Mouse (Mus musculus) liver, embryonic 11.5 days (tissue): Measurements from ENCODE around the gene Ccr10. TPM values are rescaled to one million over a fixed set of nuclear protein-coding genes. Genes with fewer than 3 reads are reported as not detected.

Source experiments
- ATAC-seq: fragments of 200-750 bp; cut with Nextera tagmentation; replicated peaks from 2 replicates; pipeline ENCODE4 v1.8.0; 2017; ENCODE audit warnings: moderate number of reproducible peaks, mild to moderate bottlenecking, moderate TSS enrichment, moderate library complexity; ENCODE audit not compliant: low FRiP score
- DNase-seq: peaks from one replicate; pipeline ENCODE4 v3.0.0-alpha.2; 2017; ENCODE audit warnings: low spot score
- H3K27ac ChIP-seq: fragments of 300-500 bp; sonication (generic); 2 replicates; pipeline ENCODE4 v1.5.1; 2014; ENCODE audit warnings: mild to moderate bottlenecking, low read depth, low read length, control low read depth
- H3K27me3 ChIP-seq: fragments of 300-500 bp; sonication (generic); replicated peaks from 2 replicates; pipeline ENCODE4 v1.6.1; 2014; ENCODE audit warnings: low read length, mixed read lengths; ENCODE audit not compliant: control insufficient read depth, insufficient read depth
- H3K36me3 ChIP-seq: fragments of 300-500 bp; sonication (generic); 2 replicates; pipeline ENCODE4 v1.6.1; 2014; ENCODE audit warnings: mild to moderate bottlenecking, low read length, moderate library complexity, mixed read lengths; ENCODE audit not compliant: control insufficient read depth, insufficient read depth
- H3K4me1 ChIP-seq: fragments of 300-500 bp; sonication (generic); replicated peaks from 2 replicates; pipeline ENCODE4 v1.6.1; 2014; ENCODE audit warnings: low read length, mixed read lengths; ENCODE audit not compliant: control insufficient read depth, insufficient read depth
- H3K4me2 ChIP-seq: fragments of 300-500 bp; sonication (generic); 2 replicates; pipeline ENCODE4 v1.6.1; 2014; ENCODE audit warnings: mild to moderate bottlenecking, control low read depth, moderate library complexity
- H3K4me3 ChIP-seq: fragments of 300-500 bp; sonication (generic); 2 replicates; pipeline ENCODE4 v1.5.1; 2014; ENCODE audit warnings: low read depth, low read length, control low read depth
- H3K9ac ChIP-seq: fragments of 300-500 bp; sonication (generic); 2 replicates; pipeline ENCODE4 v1.6.1; 2014; ENCODE audit warnings: low read depth, low read length, control low read depth
- H3K9me3 ChIP-seq: fragments of 300-500 bp; sonication (generic); 2 replicates; pipeline ENCODE4 v1.6.1; 2016; ENCODE audit warnings: low read length, inconsistent platforms, mixed read lengths; ENCODE audit not compliant: control insufficient read depth
- WGBS: fragments of 180-500 bp; shearing (Covaris S2); extraction: QIAGEN DNeasy Blood & Tissue Kit; methylation state at CpG from one replicate; pipeline ENCODE4 v1.1.7; 2014; 5-methylcytosine and 5-hydroxymethylcytosine counted together
- polyA plus RNA-seq: library from polyadenylated mRNA; unstranded; fragments of >200 nt; fragmentation: Nextera tagmentation; extraction: Ambion mirVana; gene quantifications from 2 replicates; pipeline ENCODE4 v1.2.1, GENCODE M21; 2014

The Ccr10 gene
- polyA plus RNA-seq, 1 experiment from 2014 or later: 0.10 TPM

DNA sequence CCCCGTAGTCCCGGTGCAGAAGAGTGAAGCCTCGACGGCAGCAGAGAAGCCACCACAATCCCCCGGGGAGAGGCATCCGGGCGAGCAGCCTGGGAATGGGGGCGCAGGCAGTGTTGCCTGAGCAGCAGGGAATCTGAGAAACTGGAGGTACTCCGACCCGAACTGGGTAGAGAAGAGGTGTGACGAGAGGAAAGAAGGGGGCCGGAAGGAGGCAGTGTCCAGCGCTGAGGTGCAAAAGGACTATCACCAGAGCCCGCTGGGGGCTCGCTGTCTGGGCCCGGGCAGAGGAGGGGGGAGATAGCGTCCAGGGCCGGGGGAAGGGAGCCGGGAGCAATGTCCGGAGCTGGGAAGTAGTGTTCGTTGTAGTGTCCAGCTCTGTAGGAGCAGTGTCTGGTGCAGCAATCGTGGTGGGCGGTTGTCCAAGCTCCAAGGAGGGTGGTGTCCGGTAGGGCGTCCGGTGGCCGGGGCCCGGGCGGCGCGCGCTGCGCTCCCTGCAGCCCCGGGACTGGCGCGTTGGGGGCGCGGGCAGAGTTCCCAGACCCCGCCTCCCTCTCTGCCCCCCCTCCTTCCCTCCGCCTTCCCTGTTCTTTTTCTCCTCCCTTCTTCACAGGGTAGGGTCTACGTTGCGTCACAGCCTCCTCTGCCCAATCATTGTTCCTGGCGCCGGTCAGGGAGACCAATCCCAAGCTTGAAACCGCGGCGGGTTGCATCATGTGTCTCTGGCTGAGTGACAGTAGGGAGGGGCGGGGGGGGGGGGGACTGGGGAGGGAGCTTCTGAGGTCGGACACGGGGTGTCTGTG, 4.2 kb downstream of the Ccr10 start, which contains the start of gene Plekhh3:
Plekhh3 (minus strand) TSS at position 541 of the 800 bp plus-strand sequence.
- peaks cover 7% of the 10 kb centered on the region for H3K36me3 ChIP-seq
- peak within 1 kb of the TSS; percentile 68 for H3K27ac ChIP-seq
- peak within 1 kb of the TSS; percentile 61 for H3K4me3 ChIP-seq
- peak; percentile 86 for DNase-seq
- under 1% methylated on average over 49 of the region's 50 CpGs for WGBS
- peak within 1 kb of the TSS; percentile 47 for H3K9ac ChIP-seq
- H3K4me2 ChIP-seq: peak within 1 kb of the TSS; percentile 88
- peaks cover 99% of the 10 kb centered on the region for H3K27me3 ChIP-seq
- no peaks in the 10 kb centered on the region for H3K9me3 ChIP-seq
- ATAC-seq: peak; percentile 89
- peaks cover 50% of the 10 kb centered on the region for H3K4me1 ChIP-seq

DNA sequence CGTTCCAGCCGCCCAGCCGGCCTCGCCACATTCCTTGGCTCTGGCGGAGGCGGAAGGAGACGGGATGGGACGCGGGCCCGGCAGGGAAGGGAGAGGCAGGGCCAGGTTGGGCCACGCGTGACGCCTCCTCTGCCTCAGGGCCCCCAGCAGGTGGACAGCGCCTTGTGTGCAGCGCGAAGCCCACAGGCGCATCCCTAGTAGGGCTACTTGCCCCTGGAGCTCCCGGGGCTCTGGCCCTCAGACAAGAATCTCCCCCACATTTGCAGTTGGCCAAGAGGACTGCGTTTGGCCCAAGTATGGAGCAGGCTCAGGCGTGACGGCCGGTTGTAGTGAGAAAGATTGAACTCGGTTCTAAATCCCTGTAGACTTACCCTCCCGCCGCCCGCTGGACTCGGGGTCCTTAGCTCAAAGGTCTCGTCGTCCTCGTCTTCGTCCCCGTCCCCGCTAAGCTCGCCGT, 4.9 kb downstream of the Ccr10 start, which contains the start of gene Cntnap1:
Cntnap1 (plus strand) TSS at position 170 of the 457 bp plus-strand sequence.
- Histone ChIP-seq H3K27me3 (peaks cover 99% of the 10 kb centered on the region), H3K4me2 (peak within 1 kb of the TSS; percentile 88), H3K9ac (peak within 1 kb of the TSS; percentile 47), H3K9me3 (no peaks in the 10 kb centered on the region), H3K36me3 (peaks cover 7% of the 10 kb centered on the region), H3K4me1 (peaks cover 51% of the 10 kb centered on the region), H3K4me3 (peak within 1 kb of the TSS; percentile 61), H3K27ac (0 out of 2 replicates have a peak within 1 kb of the TSS, but pooled peaks have one; percentile 52)
- ATAC-seq (no peak), DNase-seq (peak; percentile 64)
- WGBS: 3% methylated on average over 35 of the region's 35 CpGs

DNA sequence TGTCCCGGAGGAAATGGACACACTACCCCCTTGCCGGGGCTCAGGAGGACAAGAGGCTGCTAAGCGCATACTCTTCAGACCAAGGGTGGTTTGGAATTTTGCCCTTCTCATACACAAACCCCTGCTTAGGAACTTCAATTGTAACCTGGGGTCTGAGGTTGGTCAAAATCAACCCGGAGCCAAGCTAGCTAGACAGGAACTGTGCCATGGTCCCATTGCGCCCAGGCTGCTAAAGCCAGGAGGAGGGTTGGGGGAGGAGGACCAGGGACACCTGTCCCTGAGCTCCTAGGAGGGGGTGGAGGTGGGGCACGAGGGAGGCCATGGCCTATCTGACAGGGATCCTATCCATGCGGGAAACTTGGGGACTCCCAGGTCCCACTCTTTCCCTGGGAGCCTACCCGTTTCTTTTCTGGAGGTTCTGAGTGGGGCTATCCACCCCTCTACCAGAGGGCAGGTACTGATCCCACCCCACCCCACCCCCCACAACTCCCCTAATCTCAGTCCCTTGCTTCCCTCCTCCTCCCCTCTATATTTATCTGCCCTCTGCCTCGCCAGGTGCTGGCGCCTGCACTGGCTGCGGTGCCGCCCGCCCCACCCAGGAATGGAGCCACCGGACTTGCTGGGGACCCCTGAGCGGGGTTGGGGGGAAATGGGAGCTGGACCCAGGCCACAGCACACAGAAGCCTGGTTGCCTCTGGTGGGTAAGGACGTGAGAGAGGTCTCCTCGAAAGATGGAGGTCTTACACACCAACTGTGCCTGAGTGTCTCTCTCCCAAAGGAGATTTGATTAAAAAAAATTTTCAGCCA, 5.7 kb downstream of the Ccr10 start:
- no peak overlapping the region for H3K9ac ChIP-seq
- WGBS: 14% methylated on average over 16 of the region's 17 CpGs
- H3K27ac ChIP-seq: no peak overlapping the region

GRCm38 (mm10) chr11:101168301-101168980, 6.8 kb downstream of the Ccr10 start:
- H3K27ac ChIP-seq: no peak overlapping the region
- 41% methylated on average over 18 of the region's 18 CpGs for WGBS
- no peaks in the 10 kb centered on the region for H3K9me3 ChIP-seq
- 0 out of 2 replicates have a peak overlapping the region, but pooled peaks have one; percentile 88 for H3K4me2 ChIP-seq
- peaks cover 99% of the 10 kb centered on the region for H3K27me3 ChIP-seq
- no peak overlapping the region for H3K4me3 ChIP-seq
- DNase-seq (no peak), ATAC-seq (no peak)
- peaks cover 53% of the 10 kb centered on the region for H3K4me1 ChIP-seq
- H3K36me3 ChIP-seq: peaks cover 7% of the 10 kb centered on the region
- no peak overlapping the region for H3K9ac ChIP-seq

More for the DNA sequence above, 5.7 kb downstream of the Ccr10 start:
- H3K4me1 ChIP-seq: peaks cover 58% of the 10 kb centered on the region
- no peaks in the 10 kb centered on the region for H3K9me3 ChIP-seq
- peaks cover 99% of the 10 kb centered on the region for H3K27me3 ChIP-seq
- H3K4me2 ChIP-seq: peak overlapping the region; percentile 88
- H3K4me3 ChIP-seq: peak overlapping the region; percentile 61
- DNase-seq (no peak), ATAC-seq (no peak)
- H3K36me3 ChIP-seq: peaks cover 7% of the 10 kb centered on the region

- H3K4me3 ChIP-seq: no peak overlapping the region
- no peak overlapping the region for H3K4me2 ChIP-seq
- ATAC-seq: no peak
- 33% methylated on average over 8 of the region's 8 CpGs for WGBS
- peaks cover 99% of the 10 kb centered on the region for H3K27me3 ChIP-seq
- H3K9ac ChIP-seq: no peak overlapping the region
- DNase-seq: no peak
- H3K9me3 ChIP-seq: no peaks in the 10 kb centered on the region
- H3K4me1 ChIP-seq: peaks cover 49% of the 10 kb centered on the region
- no peak overlapping the region for H3K27ac ChIP-seq
- H3K36me3 ChIP-seq: peaks cover 7% of the 10 kb centered on the region
Measured at GRCm38 (mm10) chr11:101167963-101168300, 7.3 kb downstream of the Ccr10 start.

- peaks cover 7% of the 10 kb centered on the region for H3K36me3 ChIP-seq
- WGBS: 47% methylated on average over 19 of the region's 19 CpGs
- no peak overlapping the region for H3K4me2 ChIP-seq
- H3K27ac ChIP-seq: no peak overlapping the region
- no peak overlapping the region for H3K4me3 ChIP-seq
- no peak overlapping the region for H3K9ac ChIP-seq
- no peak for ATAC-seq
- peaks cover 100% of the 10 kb centered on the region for H3K27me3 ChIP-seq
- H3K9me3 ChIP-seq: no peaks in the 10 kb centered on the region
- no peak for DNase-seq
- peaks cover 46% of the 10 kb centered on the region for H3K4me1 ChIP-seq
Measured at GRCm38 (mm10) chr11:101167211-101167962, 7.9 kb downstream of the Ccr10 start.

DNA sequence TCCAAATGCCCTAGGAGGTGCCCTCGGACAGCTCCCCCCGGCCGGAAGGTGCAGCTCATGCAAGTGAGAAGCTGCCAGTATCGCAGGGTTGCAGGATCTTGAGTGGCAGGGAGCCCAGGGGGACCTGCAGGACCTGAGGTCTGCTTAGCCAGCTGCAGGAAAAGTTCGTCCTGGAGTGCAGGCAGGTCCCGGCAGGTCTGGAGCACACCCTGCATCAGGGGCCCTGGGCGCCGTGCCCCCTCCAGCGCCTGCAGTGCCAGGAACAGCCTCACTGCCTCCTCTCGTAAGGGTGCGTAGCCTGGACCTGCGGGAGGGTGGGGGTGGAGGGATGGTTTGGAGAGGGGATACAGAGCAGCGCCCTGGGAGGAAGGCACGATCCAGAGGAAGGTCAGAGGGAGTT, 8.9 kb downstream of the Ccr10 start:
- peaks cover 100% of the 10 kb centered on the region for H3K27me3 ChIP-seq
- H3K9me3 ChIP-seq: no peaks in the 10 kb centered on the region
- no peak overlapping the region for H3K9ac ChIP-seq
- WGBS: 62% methylated on average over 14 of the region's 14 CpGs
- H3K4me2 ChIP-seq: no peak overlapping the region
- H3K4me1 ChIP-seq: peaks cover 38% of the 10 kb centered on the region
- peaks cover 7% of the 10 kb centered on the region for H3K36me3 ChIP-seq
- H3K4me3 ChIP-seq: no peak overlapping the region
- no peak for DNase-seq
- no peak overlapping the region for H3K27ac ChIP-seq
- no peak for ATAC-seq
